Mouse (Mus musculus) kidney, embryonic 16.5 days (tissue): ENCODE data around the gene Ezh1. TPM values are rescaled to one million over a fixed set of nuclear protein-coding genes. Genes with fewer than 3 reads are reported as not detected.

Experiments used
- ATAC-seq: fragments of 200-750 bp; cut with Nextera tagmentation; 2 replicates; pipeline ENCODE4 v1.8.0; 2017; ENCODE audit warnings: moderate TSS enrichment; ENCODE audit not compliant: low FRiP score, low TSS enrichment
- H3K27ac ChIP-seq: fragments of 300-500 bp; sonication (generic); 2 replicates; pipeline ENCODE4 v1.5.1; 2014; ENCODE audit warnings: low read length
- H3K27me3 ChIP-seq: fragments of 300-500 bp; sonication (generic); 2 replicates; pipeline ENCODE4 v1.6.1; 2014; ENCODE audit warnings: low read length, control low read depth, mixed read lengths; ENCODE audit not compliant: insufficient read depth
- H3K36me3 ChIP-seq: fragments of 300-500 bp; sonication (generic); 2 replicates; pipeline ENCODE4 v1.6.1; 2014; ENCODE audit warnings: low read length, control low read depth, mixed read lengths; ENCODE audit not compliant: insufficient read depth
- H3K4me1 ChIP-seq: fragments of 300-500 bp; sonication (generic); 2 replicates; pipeline ENCODE4 v1.6.1; 2014; ENCODE audit warnings: low read length, control low read depth, mixed read lengths; ENCODE audit not compliant: insufficient read depth
- H3K4me2 ChIP-seq: fragments of 300-500 bp; sonication (generic); replicated peaks from 2 replicates; pipeline ENCODE4 v1.6.1; 2014; ENCODE audit warnings: low read depth, low read length
- H3K4me3 ChIP-seq: fragments of 300-500 bp; sonication (generic); 2 replicates; pipeline ENCODE4 v1.5.1; 2014; ENCODE audit warnings: mild to moderate bottlenecking, low read length
- H3K9ac ChIP-seq: fragments of 300-500 bp; sonication (generic); replicated peaks from 2 replicates; pipeline ENCODE4 v1.6.1; 2014; ENCODE audit warnings: low read length
- H3K9me3 ChIP-seq: fragments of 300-500 bp; sonication (generic); 2 replicates; pipeline ENCODE4 v1.6.1; 2016; ENCODE audit warnings: low read length, control low read depth
- WGBS: fragments of 180-500 bp; shearing (Covaris S2); extraction: QIAGEN DNeasy Blood & Tissue Kit; methylation state at CpG from one replicate; pipeline ENCODE4 v1.1.7; 2014; 5-methylcytosine and 5-hydroxymethylcytosine counted together
- polyA plus RNA-seq: library from polyadenylated mRNA; unstranded; fragments of >200 nt; fragmentation: Nextera tagmentation; extraction: Ambion mirVana; gene quantifications from 2 replicates; pipeline ENCODE4 v1.2.1, GENCODE M21; 2015

Gene Ezh1
- polyA plus RNA-seq, 1 experiment from 2014 or later = 25.1 TPM

- WGBS = 8% methylated on average over 2 of the region's 2 CpGs
- Histone ChIP-seq H3K4me2 (peak overlapping the region; percentile 5; the same call in 1 of the 2 replicates), H3K4me1 (peaks cover 41% of the 10 kb centered on the region), H3K27me3 (no peaks in the 10 kb centered on the region), H3K36me3 (peaks cover 10% of the 10 kb centered on the region; the same call in 1 of the 2 replicates), H3K27ac (peak overlapping the region; percentile 93), H3K9me3 (no peaks in the 10 kb centered on the region), H3K9ac (no peak overlapping the region), H3K4me3 (no peak overlapping the region)
- no peak for ATAC-seq
Observed at GRCm38 (mm10) chr11:101220853-101221252, 5.4 kb downstream of the Ezh1 start.

- no peak overlapping the region for H3K4me3 ChIP-seq
- H3K4me2 ChIP-seq = peak overlapping the region; percentile 26
- WGBS = 43% methylated on average over 10 of the region's 10 CpGs
- H3K4me1 ChIP-seq = peaks cover 26% of the 10 kb centered on the region
- ATAC-seq = no peak
- peak overlapping the region; percentile 79 for H3K27ac ChIP-seq
- H3K9ac ChIP-seq = no peak overlapping the region; the same call in 1 of the 2 replicates
- H3K27me3 ChIP-seq = no peaks in the 10 kb centered on the region
- H3K9me3 ChIP-seq = no peaks in the 10 kb centered on the region
- peaks cover 28% of the 10 kb centered on the region for H3K36me3 ChIP-seq
Observed at GRCm38 (mm10) chr11:101218436-101219055, 7.7 kb downstream of the Ezh1 start.

- Histone ChIP-seq H3K4me2 (no peak overlapping the region), H3K4me1 (peaks cover 26% of the 10 kb centered on the region), H3K9ac (no peak overlapping the region), H3K9me3 (no peaks in the 10 kb centered on the region), H3K36me3 (peaks cover 38% of the 10 kb centered on the region), H3K4me3 (no peak overlapping the region), H3K27ac (no peak overlapping the region), H3K27me3 (no peaks in the 10 kb centered on the region)
- no peak for ATAC-seq
- WGBS = 94% methylated on average over 5 of the region's 5 CpGs
Observed at GRCm38 (mm10) chr11:101216936-101217335, 9.3 kb downstream of the Ezh1 start.

GRCm38 (mm10) chr11:101211970-101212369, 14.3 kb downstream of the Ezh1 start:
- H3K9me3 ChIP-seq = no peaks in the 10 kb centered on the region
- H3K36me3 ChIP-seq = peaks cover 68% of the 10 kb centered on the region
- ATAC-seq = peak; percentile 82
- H3K4me2 ChIP-seq = no peak overlapping the region
- 25% methylated on average over 3 of the region's 3 CpGs for WGBS
- H3K27me3 ChIP-seq = no peaks in the 10 kb centered on the region
- no peak overlapping the region for H3K4me3 ChIP-seq
- H3K4me1 ChIP-seq = no peaks in the 10 kb centered on the region
- H3K9ac ChIP-seq = no peak overlapping the region
- no peak overlapping the region for H3K27ac ChIP-seq

- no peak overlapping the region for H3K4me2 ChIP-seq
- H3K36me3 ChIP-seq = peaks cover 76% of the 10 kb centered on the region
- no peaks in the 10 kb centered on the region for H3K27me3 ChIP-seq
- H3K27ac ChIP-seq = no peak overlapping the region
- H3K4me3 ChIP-seq = no peak overlapping the region
- 15% methylated on average over 7 of the region's 7 CpGs for WGBS
- no peaks in the 10 kb centered on the region for H3K4me1 ChIP-seq
- no peaks in the 10 kb centered on the region for H3K9me3 ChIP-seq
- ATAC-seq = no peak
- no peak overlapping the region for H3K9ac ChIP-seq
Observed at GRCm38 (mm10) chr11:101200986-101201385, 25.3 kb downstream of the Ezh1 start.

GRCm38 (mm10) chr11:101199555-101199954, 26.7 kb downstream of the Ezh1 start:
- no peaks in the 10 kb centered on the region for H3K27me3 ChIP-seq
- H3K27ac ChIP-seq = no peak overlapping the region
- H3K4me3 ChIP-seq = no peak overlapping the region
- peaks cover 74% of the 10 kb centered on the region for H3K36me3 ChIP-seq
- no peaks in the 10 kb centered on the region for H3K4me1 ChIP-seq
- WGBS = 91% methylated on average over 3 of the region's 3 CpGs
- no peak for ATAC-seq
- H3K9ac ChIP-seq = no peak overlapping the region
- H3K9me3 ChIP-seq = no peaks in the 10 kb centered on the region
- H3K4me2 ChIP-seq = no peak overlapping the region

GRCm38 (mm10) chr11:101196175-101196574, 30.1 kb downstream of the Ezh1 start:
- H3K4me1 ChIP-seq = peaks cover 10% of the 10 kb centered on the region
- no peaks in the 10 kb centered on the region for H3K27me3 ChIP-seq
- H3K4me2 ChIP-seq = no peak overlapping the region
- no peak overlapping the region for H3K4me3 ChIP-seq
- WGBS = 86% methylated on average over 8 of the region's 8 CpGs
- H3K36me3 ChIP-seq = peaks cover 66% of the 10 kb centered on the region
- H3K9me3 ChIP-seq = no peaks in the 10 kb centered on the region
- no peak overlapping the region for H3K27ac ChIP-seq
- ATAC-seq = no peak
- H3K9ac ChIP-seq = no peak overlapping the region

- Histone ChIP-seq H3K4me1 (peaks cover 16% of the 10 kb centered on the region), H3K9me3 (no peaks in the 10 kb centered on the region), H3K9ac (no peak overlapping the region), H3K27ac (no peak overlapping the region), H3K4me3 (no peak overlapping the region), H3K4me2 (no peak overlapping the region), H3K36me3 (peaks cover 63% of the 10 kb centered on the region), H3K27me3 (no peaks in the 10 kb centered on the region)
- ATAC-seq = no peak
- 87% methylated on average over 8 of the region's 8 CpGs for WGBS
Observed at GRCm38 (mm10) chr11:101195571-101195970, 30.7 kb downstream of the Ezh1 start.

- peaks cover 20% of the 10 kb centered on the region for H3K4me1 ChIP-seq
- no peaks in the 10 kb centered on the region for H3K9me3 ChIP-seq
- no peaks in the 10 kb centered on the region for H3K27me3 ChIP-seq
- WGBS = 75% methylated on average over 1 of the region's 1 CpGs
- peaks cover 59% of the 10 kb centered on the region for H3K36me3 ChIP-seq
- H3K9ac ChIP-seq = no peak overlapping the region
- H3K4me3 ChIP-seq = no peak overlapping the region
- no peak overlapping the region for H3K27ac ChIP-seq
- ATAC-seq = no peak
- H3K4me2 ChIP-seq = no peak overlapping the region
Observed at GRCm38 (mm10) chr11:101195101-101195500, 31.2 kb downstream of the Ezh1 start.

GRCm38 (mm10) chr11:101194643-101195042, 31.6 kb downstream of the Ezh1 start:
- ATAC-seq = no peak
- 79% methylated on average over 6 of the region's 6 CpGs for WGBS
- H3K27ac ChIP-seq = no peak overlapping the region
- no peaks in the 10 kb centered on the region for H3K9me3 ChIP-seq
- H3K27me3 ChIP-seq = no peaks in the 10 kb centered on the region
- H3K36me3 ChIP-seq = peaks cover 54% of the 10 kb centered on the region
- H3K4me3 ChIP-seq = no peak overlapping the region
- peaks cover 25% of the 10 kb centered on the region for H3K4me1 ChIP-seq
- no peak overlapping the region for H3K9ac ChIP-seq
- no peak overlapping the region for H3K4me2 ChIP-seq
